Mouse (Mus musculus): ENCODE data around the gene Usp1.
"Not testable (repeated sequence)": the region's sequence is repeated elsewhere in the genome, so short reads cannot be mapped to it uniquely, and the experiment has no call there.

Gene Usp1

GRCm38 (mm10) chr4:98923568-98924070 is at the start of gene Usp1:
Usp1 (plus strand) TSS chr4:98923810.
- DNase-seq (ENCODE audit: low spot score): peak; percentile 81

GRCm38 (mm10) chr4:98882706-98883105 is 40.9 kb upstream of the Usp1 start:
- no peak for DNase-seq (ENCODE audit: low spot score)

GRCm38 (mm10) chr4:98886377-98886776 is 37.2 kb upstream of the Usp1 start:
- no peak for DNase-seq (ENCODE audit: low spot score)

- peak; percentile 91 for DNase-seq (ENCODE audit: low spot score)
Measured at GRCm38 (mm10) chr4:98887148-98887547, 36.5 kb upstream of the Usp1 start.

GRCm38 (mm10) chr4:98910246-98910645 is 13.4 kb upstream of the Usp1 start:
- no peak for DNase-seq (ENCODE audit: low spot score)

GRCm38 (mm10) chr4:98917724-98918123 is 5.9 kb upstream of the Usp1 start:
- DNase-seq (ENCODE audit: low spot score): no peak

GRCm38 (mm10) chr4:98918204-98918603 is 5.4 kb upstream of the Usp1 start:
- no peak for DNase-seq (ENCODE audit: low spot score)

- no peak for DNase-seq (ENCODE audit: low spot score)
Measured at GRCm38 (mm10) chr4:98920896-98921295, 2.7 kb upstream of the Usp1 start.

GRCm38 (mm10) chr4:98922061-98922642 is 1.5 kb upstream of the Usp1 start:
- peak; percentile 56 for DNase-seq (ENCODE audit: low spot score)

GRCm38 (mm10) chr4:98922643-98923567 is 705 bp upstream of the Usp1 start:
- DNase-seq (ENCODE audit: low spot score): peak; percentile 99

GRCm38 (mm10) chr4:98924071-98924905 is 678 bp downstream of the Usp1 start:
- DNase-seq (ENCODE audit: low spot score): peak; percentile 50

- no peak for DNase-seq (ENCODE audit: low spot score)
Measured at GRCm38 (mm10) chr4:98924906-98925178, 1.2 kb downstream of the Usp1 start.

- DNase-seq (ENCODE audit: low spot score): no peak
Measured at GRCm38 (mm10) chr4:98925250-98925781, 1.7 kb downstream of the Usp1 start.

- DNase-seq (ENCODE audit: low spot score): no peak
Measured at GRCm38 (mm10) chr4:98936036-98936435, 12.4 kb downstream of the Usp1 start.

- not testable (repeated sequence) for DNase-seq (ENCODE audit: low spot score)
Measured at GRCm38 (mm10) chr4:98938210-98938609, 14.6 kb downstream of the Usp1 start.

GRCm38 (mm10) chr4:98950563-98950962 is 27.0 kb downstream of the Usp1 start:
- DNase-seq (ENCODE audit: low spot score): no peak

- no peak for DNase-seq (ENCODE audit: low spot score)
Measured at GRCm38 (mm10) chr4:98955986-98956385, 32.4 kb downstream of the Usp1 start.

- DNase-seq (ENCODE audit: low spot score): no peak
Measured at GRCm38 (mm10) chr4:98960243-98960642, 36.6 kb downstream of the Usp1 start.

- no peak for DNase-seq (ENCODE audit: low spot score)
Measured at GRCm38 (mm10) chr4:98969946-98970345, 46.3 kb downstream of the Usp1 start.

- DNase-seq (ENCODE audit: low spot score): no peak
Measured at GRCm38 (mm10) chr4:98975741-98976140, 52.1 kb downstream of the Usp1 start.

- DNase-seq (ENCODE audit: low spot score): not testable (repeated sequence)
Measured at GRCm38 (mm10) chr4:98978288-98978687, 54.7 kb downstream of the Usp1 start.

- DNase-seq (ENCODE audit: low spot score): no peak
Measured at GRCm38 (mm10) chr4:98978693-98979092, 55.1 kb downstream of the Usp1 start.

All from embryo, embryonic 10.5 days (tissue).